Mouse (Mus musculus): Measurements from ENCODE around the gene Ptgr1.

The Ptgr1 gene

DNA sequence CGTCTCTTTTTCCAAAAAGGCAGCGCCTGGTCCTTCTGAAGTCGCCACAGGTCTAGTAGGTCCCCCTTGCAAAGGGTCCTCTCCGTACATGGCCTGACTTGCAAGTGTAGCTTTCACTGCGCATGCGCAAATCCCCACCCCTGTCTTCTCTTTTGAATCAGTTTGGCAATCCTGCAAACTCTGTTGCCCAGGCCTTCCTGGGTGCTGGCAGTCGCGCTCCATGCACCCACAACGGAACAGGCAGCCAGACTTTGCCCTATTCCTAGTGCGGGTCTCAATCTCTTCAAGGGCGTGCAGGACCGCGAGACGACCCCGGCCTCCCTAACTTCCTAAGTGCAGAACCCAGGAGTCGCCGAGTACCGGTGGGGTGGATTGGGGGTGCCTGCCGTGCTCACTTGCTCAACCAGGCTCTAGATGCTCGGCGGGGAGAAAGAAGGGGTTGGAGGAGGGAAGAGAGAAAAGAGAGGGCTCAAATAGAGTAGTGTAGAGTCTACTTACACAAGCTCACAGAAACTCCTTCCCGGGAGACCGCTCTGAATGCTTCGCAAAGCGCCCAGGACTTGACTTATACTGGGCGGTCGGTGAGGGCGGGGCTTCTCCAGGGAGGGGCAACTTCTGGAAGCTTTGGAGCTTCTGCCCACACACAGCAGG is at the start of gene Ptgr1:
Gene Ptgr1, minus strand, starts transcription at position 580 of the 651 bp plus-strand sequence.
- peak; percentile 56 to 68 for DNase-seq (ENCODE audit: low spot score in 2 of 2)

- no peak for DNase-seq (ENCODE audit: low spot score in 2 of 2)
Observed at GRCm38 (mm10) chr4:59035786-59036350, 48.9 kb upstream of the Ptgr1 start.

DNA sequence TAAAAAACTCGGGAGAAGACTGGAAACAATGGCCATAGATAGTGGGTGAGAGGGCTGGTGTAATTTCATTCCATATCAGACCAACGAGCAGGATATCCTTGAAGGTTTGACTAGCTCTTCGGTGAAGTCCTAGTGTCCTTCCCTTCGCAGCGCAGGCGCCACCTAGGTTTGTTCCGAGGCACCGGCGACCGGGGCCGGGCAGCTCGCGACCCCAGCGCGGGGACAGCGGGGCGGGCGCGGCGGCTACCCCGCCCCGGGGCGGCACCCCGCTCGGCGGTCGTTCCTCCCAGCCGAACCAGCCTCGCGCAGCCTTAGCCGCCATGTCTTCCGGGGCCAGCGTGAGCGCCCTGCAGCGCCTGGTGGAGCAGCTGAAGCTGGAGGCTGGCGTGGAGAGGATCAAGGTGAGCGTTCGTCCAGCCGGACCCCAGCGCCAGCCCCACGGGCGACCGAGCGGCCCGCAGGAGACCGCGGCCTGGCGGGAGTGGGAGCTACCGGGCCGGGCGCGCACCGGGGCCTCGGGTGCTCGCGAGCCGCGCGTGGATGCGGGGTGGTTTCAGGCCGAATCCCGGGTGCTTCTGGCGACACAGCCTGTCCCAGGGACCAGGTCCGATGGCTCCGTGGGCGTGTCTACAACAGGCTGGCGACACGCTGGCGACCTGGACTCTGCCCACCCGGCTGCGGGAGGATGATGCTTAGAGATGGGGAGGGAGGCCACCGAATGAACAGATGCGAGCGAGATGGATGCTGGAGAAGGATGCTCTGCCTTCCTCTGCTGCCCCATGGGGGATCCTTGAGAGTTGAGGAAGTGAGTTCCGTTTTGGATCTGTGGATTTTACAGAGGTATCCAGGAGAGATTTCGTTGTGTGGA is 48.2 kb upstream of the Ptgr1 start, which contains the start of gene Gng10:
Gene Gng10, plus strand, starts transcription at position 171 of the 868 bp plus-strand sequence.
- peak; percentile 49 to 60 for DNase-seq (ENCODE audit: low spot score in 2 of 2)

- DNase-seq (ENCODE audit: low spot score in 2 of 2), result no peak
Observed at GRCm38 (mm10) chr4:59034325-59034917, 47.5 kb upstream of the Ptgr1 start.

- DNase-seq (ENCODE audit: low spot score in 2 of 2), result no peak
Observed at GRCm38 (mm10) chr4:59016922-59017321, 30.0 kb upstream of the Ptgr1 start.

DNA sequence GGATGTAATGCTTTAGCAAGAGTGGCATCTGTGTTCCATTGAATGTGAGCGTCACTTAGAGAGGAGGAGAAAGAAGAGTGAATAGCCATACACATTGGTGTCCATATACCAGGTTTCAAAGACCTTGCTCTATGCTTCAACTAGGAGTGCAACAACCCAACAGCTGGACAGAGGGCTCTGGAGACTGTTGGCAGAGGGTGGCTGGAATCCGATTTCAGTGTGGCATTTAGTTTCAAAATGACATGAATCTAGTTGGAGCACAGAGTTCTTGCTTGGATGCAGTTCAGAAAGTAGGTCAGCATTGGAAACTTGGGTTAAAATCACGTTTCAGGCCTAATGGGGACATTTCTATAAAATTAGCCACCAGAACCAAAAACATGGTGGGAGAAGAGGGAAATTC is 28.3 kb upstream of the Ptgr1 start:
- no peak for DNase-seq (ENCODE audit: low spot score in 2 of 2)

- no peak for DNase-seq (ENCODE audit: low spot score in 2 of 2)
Observed at GRCm38 (mm10) chr4:59011446-59011845, 24.5 kb upstream of the Ptgr1 start.

DNA sequence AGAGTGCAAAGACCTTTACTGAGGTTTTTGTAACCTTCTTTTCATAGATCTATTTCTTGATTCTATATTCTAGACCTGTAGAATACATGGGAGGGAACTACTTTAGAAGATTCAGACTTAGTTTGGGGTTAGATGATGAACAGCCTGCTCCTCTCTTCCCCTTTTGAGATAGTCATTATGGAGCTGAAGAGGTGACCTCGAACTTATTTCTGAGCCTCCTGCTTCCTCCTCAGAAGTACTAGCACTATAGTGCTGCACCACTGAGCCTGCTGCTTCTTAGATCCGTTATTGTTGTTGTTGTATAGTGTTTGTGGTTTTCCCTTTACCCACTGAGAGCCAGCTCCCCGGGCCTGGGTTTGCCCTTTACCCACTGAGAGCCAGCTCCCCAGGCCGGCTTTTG is 22.8 kb upstream of the Ptgr1 start:
- no peak for DNase-seq (ENCODE audit: low spot score in 2 of 2)

- DNase-seq (ENCODE audit: low spot score in 2 of 2), result no peak
Observed at GRCm38 (mm10) chr4:59009186-59009585, 22.3 kb upstream of the Ptgr1 start.

GRCm38 (mm10) chr4:59007974-59008373 is 21.1 kb upstream of the Ptgr1 start:
- DNase-seq (ENCODE audit: low spot score in 2 of 2), result no peak

- no peak for DNase-seq (ENCODE audit: low spot score in 2 of 2)
Observed at GRCm38 (mm10) chr4:59007016-59007415, 20.1 kb upstream of the Ptgr1 start.

DNA sequence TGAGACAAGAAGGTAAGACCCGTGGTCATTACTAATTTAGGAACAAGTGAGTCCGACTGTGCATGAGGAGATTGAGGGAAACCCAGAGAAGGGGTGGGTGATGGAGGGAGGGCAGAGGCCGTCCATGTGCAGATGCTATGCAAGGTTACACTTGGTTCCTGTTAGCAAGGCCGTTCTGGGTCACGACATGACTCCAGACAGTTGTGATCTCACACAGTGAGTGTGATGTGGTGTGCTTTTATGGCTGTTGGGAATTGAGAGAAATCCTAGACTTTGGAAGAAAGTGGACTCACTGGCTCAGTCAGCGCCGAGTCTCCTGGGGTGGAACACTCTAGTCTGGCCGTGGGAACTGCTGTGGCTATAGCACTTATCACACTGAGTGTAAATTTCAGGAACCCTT is 19.3 kb upstream of the Ptgr1 start:
- no peak for DNase-seq (ENCODE audit: low spot score in 2 of 2)

- DNase-seq (ENCODE audit: low spot score in 2 of 2), result no peak
Observed at GRCm38 (mm10) chr4:59003806-59004200, 16.9 kb upstream of the Ptgr1 start.

DNA sequence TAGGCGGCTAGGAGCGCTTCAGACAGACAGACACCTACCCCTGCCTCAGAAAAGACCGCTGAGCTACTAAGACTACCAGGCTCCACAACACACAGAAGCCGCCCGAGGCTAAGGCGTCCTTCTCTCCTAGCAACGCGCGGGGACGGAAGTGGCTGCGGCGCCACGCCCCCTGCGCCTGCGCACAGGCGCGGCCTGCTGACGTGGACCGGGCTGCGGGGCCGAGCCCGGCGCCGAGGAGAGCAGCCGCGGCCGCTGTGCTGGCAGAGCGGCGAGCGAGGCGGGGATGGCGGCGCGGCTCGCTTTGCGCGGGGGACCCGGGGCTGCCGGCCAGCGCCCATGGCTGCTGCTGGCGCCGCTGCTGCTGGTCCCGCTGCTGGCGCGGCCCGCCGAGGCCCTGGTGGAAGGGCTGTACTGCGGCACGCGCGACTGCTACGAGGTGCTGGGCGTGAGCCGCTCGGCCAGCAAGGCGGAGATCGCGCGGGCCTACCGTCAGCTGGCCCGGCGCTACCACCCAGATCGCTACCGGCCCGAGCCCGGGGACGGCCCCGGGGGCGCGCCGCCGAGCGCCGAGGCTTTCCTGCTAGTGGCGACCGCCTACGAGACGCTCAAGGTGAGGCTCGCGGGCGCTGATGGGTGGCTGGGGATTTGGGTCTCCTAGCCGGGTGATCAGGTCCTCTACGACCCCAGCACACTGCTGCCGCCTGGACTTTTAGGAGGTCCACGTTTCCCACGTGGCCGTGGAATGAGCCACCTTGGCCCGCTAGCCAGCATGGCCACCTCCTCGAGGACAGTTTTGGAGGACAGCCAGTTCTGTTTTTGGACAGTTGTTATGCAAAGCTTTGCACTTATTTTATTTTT is 16.3 kb upstream of the Ptgr1 start, which contains the start of gene Gm20503:
Gene Gm20503, plus strand, starts transcription at position 263 of the 858 bp plus-strand sequence.
- peak; percentile 74 to 82 for DNase-seq (ENCODE audit: low spot score in 2 of 2)

DNA sequence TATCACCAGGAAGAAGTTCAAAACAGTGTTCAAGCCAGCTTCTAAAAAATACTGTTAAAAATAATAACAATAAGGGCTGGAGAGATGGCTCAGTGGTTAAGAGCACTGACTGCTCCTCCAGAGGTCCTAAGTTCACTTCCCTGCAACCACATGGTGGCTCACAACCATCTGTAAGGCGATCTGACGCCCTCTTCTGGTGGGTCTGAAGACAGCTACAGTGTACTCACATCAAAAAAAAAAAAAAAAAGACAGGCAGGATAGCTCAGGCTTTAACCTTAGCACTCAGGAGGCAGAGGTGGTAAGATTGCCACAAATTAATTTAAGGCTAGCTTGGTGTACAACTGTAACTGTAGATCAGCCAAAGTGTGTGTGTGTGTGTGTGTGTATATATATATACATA is 13.7 kb upstream of the Ptgr1 start:
- no peak for DNase-seq (ENCODE audit: low spot score in 2 of 2)

DNA sequence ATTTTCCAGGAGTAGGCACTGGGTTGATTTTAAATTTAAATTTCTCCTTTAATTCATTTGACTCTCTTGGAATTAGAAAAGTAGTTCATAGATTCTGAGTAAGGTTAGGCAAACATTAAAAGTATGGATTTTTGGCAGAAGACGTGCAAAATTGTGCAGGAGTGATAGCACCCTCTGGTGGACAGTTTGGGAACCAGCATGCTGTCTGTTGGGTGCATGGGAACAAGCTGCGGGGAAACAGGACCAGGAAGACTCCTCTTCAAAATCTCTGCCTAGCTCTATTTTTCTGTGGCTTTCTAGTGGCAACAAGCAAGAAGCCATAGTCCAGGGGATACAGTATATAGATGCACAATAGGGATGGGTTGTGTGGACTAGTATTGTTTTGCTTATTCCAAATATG is 12.8 kb upstream of the Ptgr1 start:
- peak; percentile 63 to 70 for DNase-seq (ENCODE audit: low spot score in 2 of 2)

DNA sequence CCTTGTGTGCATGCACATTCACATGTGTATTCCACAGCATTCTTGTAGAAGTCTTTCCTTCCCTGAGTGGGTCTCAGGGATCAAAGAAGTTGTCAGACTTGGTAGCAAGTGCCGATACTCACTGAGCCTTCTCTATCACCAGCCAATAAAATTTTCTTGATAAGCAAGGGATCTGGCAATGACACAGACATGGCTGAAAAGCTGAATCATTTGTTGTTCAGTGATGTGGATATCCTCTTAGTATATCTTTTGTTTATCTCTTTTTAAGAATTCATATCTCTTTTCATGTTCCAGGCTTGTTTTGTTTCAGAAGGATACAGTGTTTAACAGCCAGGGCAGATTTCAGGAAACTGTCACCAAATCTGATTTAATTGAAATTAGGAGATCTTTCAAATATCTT is 11.8 kb upstream of the Ptgr1 start:
- no peak for DNase-seq (ENCODE audit: low spot score in 2 of 2)

DNA sequence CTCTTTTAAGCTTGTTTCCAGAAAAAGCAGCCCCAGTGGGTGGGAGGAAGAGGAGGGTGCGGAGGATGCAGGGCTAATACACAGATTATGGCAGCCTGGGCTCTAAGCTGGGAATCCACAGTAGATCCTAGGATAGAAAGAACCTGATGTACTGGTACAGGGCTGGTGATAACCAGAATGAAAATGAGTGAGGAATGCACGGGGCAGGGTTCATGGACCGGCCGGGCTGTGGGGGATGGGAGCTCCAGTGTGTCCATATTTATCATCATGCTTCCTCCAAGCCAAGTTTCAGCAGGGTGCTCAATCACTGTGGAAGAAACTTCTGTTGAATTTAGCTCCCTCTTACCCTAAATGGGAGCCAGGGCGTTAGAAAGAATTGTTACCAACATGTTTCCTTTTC is 10.2 kb upstream of the Ptgr1 start:
- DNase-seq (ENCODE audit: low spot score in 2 of 2), result no peak

DNA sequence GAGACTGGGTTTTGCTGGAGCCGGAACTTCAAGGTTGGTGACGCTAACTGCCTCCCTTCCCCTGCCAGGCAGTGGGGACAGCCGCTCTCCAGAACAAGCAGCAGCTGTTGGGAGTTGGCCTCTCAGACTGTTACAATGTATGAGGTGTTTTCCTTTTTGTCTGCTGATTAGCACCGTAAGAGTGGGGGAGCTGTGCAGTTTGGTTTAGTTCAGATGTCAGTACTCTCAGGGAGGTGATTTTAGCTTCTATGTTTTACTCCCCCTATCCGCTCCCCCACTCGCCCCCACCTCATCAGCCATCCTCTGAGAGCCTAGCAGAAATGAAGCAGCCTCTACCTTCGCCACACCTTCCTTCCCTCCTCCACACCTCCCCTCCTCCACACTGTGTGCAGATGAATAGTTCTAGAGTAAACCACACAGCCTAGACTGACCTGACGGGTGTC is 8.4 kb upstream of the Ptgr1 start:
- no peak for DNase-seq (ENCODE audit: low spot score in 2 of 2)

DNA sequence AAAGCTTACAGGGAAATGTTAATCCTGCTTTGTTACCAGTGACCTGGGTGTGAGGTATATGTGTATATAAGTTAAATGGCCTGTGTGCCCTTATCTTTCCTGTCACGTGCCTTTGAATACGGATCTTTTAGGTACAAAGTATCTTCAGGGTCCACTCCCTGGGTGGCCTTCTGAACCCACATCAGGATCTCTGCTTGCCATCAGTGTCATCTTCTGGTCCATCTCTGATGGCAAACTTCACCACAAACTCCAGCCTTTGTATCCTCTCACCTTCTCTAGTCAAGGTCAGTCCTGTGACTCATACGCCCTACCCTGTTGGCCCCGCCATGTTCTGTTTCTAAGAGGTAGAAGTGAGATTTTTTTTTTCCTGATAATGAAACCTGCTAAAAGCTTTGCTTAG is 7.8 kb upstream of the Ptgr1 start, which contains the start of gene Dnajc25:
Gene Dnajc25, plus strand, starts transcription at position 301 of the 400 bp plus-strand sequence.
- DNase-seq (ENCODE audit: low spot score in 2 of 2), result no peak

- DNase-seq (ENCODE audit: low spot score in 2 of 2), result no peak
Observed at GRCm38 (mm10) chr4:58992195-58992594, 5.3 kb upstream of the Ptgr1 start.

Data from frontal cortex, postnatal 25 days (tissue).